Mouse (Mus musculus): ENCODE results near the gene Psg16. TPM values are rescaled to one million over a fixed set of nuclear protein-coding genes. Genes with fewer than 3 reads are reported as not detected.

The Psg16 gene
- total RNA-seq (2021) = 1 to 10 TPM; 3.4 to 3.7 TPM

DNA sequence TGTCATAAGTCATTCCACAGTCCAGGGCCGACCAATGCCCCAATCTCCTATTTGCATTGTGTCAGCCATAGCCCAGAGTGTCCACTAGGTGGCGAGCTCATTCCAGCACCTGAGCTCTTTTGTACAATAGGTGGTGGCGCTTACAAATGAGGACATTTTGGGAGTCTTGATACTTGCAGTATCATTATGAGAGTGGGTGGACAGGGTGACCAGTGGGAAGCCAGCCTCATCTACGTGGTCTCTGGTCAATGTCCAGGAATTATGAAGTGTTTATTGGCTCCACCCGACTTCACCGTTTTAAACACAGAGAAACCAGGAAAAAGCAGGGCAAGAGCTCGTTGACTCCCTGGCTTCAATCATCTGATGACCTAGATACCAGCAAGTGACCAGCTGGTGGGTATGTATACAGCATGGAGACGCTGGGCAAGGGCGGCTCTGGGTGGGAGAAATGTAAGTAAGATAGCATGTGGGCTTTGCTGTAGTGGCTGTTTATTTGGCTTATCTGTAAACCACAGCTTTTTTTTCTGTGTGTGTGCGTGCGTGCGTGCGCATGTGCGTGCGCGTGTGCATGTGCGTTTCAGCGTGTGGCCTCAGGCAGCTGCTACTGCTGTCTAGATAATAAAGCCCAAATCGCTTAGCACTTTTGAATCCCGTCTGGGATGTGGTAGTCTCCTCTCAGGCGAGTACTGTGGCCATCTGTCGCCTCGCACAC is at the start of gene Psg16:
Gene Psg16, plus strand, starts transcription at position 137 of the 712 bp plus-strand sequence.
- peak; percentile 42 to 65 for DNase-seq (ENCODE audit: extremely low spot score in 1 of 2, low spot score in 1 of 2)

DNA sequence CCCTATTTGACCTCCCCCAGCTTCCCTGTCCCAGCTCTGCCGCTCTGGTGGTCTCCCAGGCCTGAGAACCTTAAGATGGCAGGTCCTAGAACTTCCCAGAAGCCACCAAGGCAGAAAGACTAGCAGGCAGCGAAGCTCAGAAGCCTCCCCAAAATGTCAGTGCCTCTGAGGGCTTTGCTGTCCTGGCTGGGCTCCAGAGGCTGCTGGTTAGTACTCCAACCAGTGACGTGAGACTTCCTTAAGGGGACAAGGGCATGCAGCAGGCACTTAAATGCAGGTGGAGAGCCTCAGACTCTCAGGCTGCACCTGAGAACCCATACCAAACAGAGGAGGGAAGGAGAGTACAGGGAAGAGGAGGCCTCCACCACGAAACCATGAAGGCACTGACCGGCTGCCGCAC is 49.7 kb upstream of the Psg16 start:
- no peak for DNase-seq (ENCODE audit: extremely low spot score in 1 of 2, low spot score in 1 of 2)

DNA sequence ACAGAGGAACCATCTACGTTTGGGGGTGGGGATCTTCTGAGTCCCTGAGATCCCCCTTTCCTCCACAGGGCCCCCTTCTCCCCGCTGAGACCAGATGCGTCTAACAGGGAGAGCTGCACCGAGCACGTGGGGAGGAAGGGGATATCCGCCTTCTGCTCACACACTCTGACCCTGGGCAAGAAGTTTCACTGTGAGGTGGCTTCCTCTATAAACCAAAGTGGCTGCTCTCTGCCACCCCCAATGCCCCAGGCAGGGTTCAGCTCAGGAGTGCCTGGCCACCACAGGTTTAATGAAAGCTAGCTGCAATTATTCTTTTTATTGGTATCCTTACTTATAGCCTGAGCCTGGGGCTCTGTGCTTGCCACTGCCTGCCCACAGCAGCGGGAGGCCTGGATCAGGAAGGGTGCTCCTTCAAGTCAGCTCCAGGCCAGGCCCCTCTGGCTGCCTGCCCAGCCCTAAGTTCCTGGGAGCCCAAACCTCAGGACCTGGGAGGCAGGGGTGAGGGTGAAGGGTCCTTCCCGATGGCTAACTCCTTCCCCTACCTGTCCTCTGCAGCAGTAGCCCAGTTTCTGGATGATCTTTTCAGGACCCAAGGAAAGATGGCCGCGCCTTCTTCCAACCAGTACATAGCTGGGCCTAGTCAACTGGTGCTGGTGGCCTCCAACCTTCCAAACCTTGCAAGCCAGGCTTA is 48.9 kb upstream of the Psg16 start:
- no peak for DNase-seq (ENCODE audit: extremely low spot score in 1 of 2, low spot score in 1 of 2)

DNA sequence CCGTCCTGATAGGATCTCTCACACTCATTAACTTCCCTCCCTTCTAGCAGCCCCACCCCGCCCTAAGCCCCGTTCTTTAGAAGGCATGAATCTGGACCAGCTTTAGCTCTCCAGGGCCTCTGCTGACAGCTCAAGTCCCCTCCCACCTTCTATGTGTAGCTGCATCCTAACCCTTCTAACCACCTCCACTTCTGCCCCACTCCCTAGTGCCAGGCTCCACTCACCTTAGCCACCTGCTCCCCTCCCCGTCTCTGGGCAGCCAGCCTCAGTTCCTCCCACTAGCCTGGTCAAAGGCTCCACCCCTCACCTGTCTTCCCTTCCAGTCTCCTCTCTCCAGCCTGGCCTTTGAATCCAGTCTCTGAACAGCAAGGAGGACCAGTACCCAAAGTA is 48.3 kb upstream of the Psg16 start:
- no peak for DNase-seq (ENCODE audit: extremely low spot score in 1 of 2, low spot score in 1 of 2)

DNA sequence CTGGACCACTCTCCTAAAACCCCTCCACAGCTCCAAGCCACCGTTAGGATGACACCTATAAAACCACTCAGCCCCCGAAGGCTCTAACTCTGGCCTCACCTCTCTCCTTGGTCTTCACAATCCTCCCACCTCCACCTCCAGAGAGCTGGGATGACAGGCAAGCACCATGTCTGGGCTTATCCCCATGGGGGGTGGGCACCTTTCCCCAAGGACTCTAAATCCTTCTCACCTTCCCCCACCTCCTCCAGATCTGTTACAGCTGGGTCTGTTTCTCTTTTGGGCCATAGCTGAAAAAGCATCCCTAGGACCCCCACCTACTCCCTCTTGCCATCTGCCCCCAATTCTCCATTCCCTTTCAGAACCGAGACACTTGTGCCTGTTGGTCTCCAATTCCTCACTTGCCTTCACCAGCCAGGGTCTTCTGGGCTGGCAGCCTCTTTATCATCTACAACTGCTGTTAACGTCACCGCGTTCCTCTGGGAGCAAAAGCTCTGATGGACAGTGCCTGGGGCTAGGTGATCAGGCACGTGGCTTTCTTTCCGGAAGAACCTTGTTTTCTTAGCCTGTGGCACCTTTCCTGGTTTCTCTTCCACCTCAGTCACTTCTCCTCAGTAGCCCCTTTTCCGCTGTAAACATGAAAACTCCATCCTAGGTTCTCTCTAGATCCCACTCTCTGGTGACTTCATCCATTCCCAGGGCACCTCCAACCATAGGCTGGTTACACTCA is 47.8 kb upstream of the Psg16 start:
- DNase-seq (ENCODE audit: extremely low spot score in 1 of 2, low spot score in 1 of 2) = no peak

- DNase-seq (ENCODE audit: extremely low spot score in 1 of 2, low spot score in 1 of 2) = no peak
These were observed 46.9 kb upstream of the Psg16 start for GRCm38 (mm10) chr7:17026710-17027587.

GRCm38 (mm10) chr7:17027588-17028343 is 46.1 kb upstream of the Psg16 start, which contains the start of gene Ppp5c:
Gene Ppp5c, minus strand, starts transcription at chr7:17027924.
- DNase-seq (ENCODE audit: extremely low spot score in 1 of 2, low spot score in 1 of 2) = peak; percentile 77 to 84

- DNase-seq (ENCODE audit: extremely low spot score in 1 of 2, low spot score in 1 of 2) = no peak
These were observed 44.9 kb upstream of the Psg16 start for GRCm38 (mm10) chr7:17028923-17029322.

DNA sequence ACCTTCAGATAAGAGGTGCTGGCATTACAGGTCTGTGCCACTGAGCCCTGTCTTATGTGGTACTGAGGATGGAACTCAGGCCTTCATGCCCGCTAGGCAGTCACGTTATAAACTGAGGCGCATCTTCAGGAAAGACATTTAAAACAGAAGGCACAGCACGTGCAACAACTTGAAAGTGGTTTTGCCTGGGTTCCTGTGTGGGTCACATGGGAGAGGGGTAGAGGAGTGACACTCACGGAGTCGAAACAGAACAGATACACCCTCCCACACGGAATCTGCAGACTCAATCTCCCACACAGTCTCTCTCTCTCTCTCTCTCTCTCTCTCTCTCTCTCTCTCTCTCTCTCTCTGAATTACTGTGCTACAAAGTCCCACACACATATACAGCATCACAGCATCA is 43.6 kb upstream of the Psg16 start:
- DNase-seq (ENCODE audit: extremely low spot score in 1 of 2, low spot score in 1 of 2) = no peak

DNA sequence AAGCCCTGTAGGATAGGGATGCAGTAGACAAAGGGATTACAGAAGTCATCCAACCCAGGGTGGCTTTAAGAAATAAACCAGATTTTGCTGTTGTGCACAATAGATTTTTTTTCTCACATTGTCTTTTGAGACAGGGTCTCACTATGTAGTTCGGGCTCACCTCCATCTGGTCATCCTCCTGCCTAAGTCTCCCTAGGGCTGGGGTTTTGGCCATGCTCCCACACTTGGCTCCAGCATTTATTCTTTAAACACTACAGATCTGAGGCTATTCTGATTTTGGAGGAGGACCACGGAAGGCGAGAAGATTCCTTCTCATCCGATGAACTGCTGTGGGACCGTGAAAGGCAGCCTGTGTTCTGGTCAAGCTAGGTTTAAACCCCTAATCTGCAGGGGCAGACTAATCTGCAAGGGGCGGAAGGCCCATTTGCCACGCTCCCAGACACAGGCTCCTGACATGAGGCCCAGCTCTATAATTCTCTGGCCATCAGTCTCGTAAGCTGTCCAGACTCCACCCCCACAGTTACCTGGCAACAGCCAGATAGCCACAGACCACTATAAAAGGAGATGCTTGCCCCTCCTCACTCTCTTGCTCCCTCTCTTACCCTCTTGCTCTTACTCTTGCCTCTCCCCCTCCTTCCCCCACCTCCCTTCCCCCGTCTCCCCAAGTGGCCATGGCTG is 35.7 kb upstream of the Psg16 start:
- DNase-seq (ENCODE audit: extremely low spot score in 1 of 2, low spot score in 1 of 2) = no peak

DNA sequence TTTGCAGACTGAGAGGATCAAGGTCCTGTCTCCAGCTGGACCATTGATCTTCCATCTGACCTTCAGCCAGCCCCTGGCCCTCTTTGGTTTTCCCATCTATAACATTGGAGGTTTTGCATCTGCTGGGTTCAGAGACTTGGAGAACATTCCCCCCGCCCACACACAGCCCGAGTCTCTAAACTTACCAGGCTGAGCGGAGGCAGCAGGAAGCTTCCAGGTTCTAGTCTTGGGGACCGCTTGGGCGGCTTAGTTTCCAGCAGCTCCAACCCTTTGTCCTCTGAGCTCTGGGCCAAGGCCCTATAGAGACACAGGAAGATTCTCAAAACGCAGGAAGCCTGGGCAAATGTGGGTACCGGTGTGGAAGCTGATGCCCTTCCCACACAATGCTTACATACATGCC is 34.5 kb upstream of the Psg16 start:
- DNase-seq (ENCODE audit: extremely low spot score in 1 of 2, low spot score in 1 of 2) = no peak

- no peak for DNase-seq (ENCODE audit: extremely low spot score in 1 of 2, low spot score in 1 of 2)
These were observed 28.1 kb upstream of the Psg16 start for GRCm38 (mm10) chr7:17045743-17046142.

DNA sequence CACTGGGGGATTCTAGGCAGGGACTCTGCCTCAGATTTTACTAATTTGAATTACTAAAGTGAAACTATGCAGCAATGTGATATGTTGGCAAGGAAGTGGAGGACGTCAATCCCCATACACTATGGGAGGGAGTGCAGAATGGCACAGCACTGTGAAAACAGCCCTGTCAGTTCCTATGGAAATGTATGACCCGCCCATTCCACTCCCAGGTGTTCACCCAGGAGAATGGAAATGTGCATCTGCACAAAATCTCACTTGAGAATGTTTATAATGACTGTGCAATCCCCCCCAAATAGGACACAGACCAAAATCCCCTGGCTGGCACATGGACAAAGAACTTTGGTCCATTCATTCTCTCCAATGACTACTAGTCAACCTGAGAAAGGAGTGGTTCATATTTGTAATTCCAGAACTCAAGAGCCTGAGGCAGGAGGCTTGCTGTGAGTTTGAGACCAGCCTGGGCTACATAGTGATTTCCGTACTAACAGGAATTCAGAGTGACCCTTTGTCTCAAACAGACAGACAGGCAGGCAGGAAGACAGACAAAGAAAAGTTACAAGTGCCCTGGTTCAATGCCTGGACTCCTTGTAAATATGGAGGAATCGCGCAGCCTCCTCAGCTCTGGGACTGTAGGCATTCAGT is 26.7 kb upstream of the Psg16 start:
- DNase-seq (ENCODE audit: extremely low spot score in 1 of 2, low spot score in 1 of 2) = no peak

DNA sequence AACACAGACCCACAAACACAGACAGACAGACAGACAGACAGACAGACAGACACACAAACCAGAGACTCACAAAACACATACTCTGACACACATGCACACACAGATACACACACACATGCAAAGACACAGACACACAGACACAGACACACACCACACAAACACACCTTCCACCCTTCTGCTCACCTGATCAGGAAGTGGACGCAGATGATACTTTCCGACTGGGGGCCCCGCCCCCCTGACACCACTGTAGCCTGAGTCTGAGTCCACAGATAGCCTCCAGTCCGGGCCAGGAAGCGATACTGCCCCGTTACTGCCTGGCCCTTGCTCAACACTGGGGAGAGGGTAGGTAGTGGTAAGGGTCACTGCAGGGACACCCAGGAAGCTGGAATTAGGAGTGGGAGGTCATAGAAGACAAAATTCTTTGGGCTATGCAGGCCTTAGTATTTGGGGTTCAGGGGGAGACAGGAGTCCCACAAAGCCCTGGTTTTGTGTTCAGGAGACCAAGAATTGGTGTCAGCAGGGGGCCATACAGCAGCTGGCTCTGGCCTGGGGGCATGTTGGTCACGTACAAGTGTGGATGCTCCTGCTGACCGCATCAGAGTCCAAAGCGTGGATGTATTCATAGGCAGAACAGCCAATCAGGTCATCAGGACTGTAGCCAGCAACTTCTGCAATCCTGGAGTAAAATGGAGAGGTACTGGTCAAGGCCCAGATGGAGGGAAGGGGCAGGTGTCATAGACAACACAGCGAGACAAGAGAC is 25.2 kb upstream of the Psg16 start:
- no peak for DNase-seq (ENCODE audit: extremely low spot score in 1 of 2, low spot score in 1 of 2)

- DNase-seq (ENCODE audit: extremely low spot score in 1 of 2, low spot score in 1 of 2) = no peak
These were observed 23.3 kb upstream of the Psg16 start for GRCm38 (mm10) chr7:17050491-17050890.

DNA sequence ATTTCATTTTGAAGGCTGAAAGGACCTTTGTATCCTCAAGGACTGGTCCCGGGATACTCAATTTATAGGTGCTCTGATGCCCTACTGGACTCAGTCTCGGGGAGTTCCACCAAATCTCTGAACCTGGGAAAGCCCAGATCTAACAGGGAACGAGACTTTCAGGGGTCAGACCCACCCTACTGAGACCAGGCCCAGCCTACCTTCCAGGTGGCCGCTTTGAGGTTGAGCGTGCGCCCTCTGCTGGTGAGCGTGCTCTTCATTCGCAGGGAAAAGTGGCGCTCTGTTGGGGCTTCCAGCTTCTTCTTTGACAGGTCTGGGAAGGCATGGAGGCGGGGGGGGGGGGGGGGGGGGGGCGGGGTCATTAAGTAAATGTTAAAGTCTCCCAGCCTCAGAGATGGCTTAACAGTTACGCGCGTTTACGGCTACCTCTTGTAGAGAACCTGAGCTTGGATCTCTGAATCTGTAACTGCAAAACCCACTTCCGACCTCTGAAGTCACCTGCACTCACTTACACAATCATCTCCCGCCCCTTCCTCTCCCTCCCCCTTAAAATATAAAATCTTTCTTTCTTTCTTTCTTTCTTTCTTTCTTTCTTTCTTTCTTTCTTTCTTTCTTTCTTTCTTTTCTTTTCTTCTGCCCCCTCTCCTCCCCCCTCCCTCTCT is 22.8 kb upstream of the Psg16 start:
- peak; percentile 61 to 82 for DNase-seq (ENCODE audit: extremely low spot score in 1 of 2, low spot score in 1 of 2)

- no peak for DNase-seq (ENCODE audit: extremely low spot score in 1 of 2, low spot score in 1 of 2)
These were observed 19.4 kb upstream of the Psg16 start for GRCm38 (mm10) chr7:17054325-17054989.

Measured in layer of hippocampus, postnatal 25 days (tissue).